Mouse (Mus musculus): ENCODE data around the gene Xpc.

Xpc gene

DNA sequence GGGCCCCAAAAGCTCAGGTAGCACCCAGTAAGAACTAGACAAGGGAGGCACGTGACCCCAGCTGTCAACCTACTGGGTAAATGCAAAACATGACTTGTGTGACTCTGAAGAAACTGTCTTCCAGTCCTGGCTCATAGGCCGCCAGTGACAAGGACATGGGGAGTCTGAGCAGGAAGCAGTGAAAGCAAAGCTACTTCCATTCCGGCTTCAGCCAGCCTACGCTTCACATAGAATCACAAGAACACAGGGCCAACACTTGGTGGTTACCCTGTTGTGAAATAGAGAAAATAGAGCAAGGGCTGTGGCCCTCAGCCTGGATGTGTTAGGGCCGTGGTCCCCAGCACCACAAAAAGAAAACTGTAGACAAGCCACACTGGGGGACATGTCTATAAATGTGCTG lies 7.1 kb upstream of the Xpc start:
- DNase-seq = no peak

DNA sequence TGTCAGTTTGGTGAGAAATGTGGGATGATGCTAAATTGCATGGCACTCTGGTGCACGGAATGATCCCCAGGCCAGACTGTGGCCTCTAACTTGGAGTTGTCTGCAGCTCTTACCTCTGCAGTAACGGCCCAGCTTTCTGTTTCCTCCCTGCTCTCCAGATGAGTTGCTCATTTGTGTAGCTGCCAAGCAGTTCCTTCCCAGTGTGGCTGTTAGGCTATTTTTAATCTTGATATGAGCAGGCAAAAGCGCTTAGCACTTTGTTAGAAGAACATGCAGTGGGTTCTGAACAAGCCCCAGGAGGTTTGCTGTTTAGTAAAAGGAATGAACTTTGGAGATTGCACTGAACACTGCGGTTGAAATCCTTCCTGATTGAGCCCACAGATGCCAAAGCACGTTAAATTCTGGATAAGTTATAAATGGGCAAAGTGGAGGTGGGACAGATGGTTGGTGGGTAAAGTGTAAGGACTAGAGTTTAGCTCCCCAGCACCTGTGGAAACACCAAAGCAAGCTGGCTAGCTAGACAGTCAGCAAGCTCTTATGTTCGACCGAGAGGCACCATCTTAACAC lies 2.8 kb upstream of the Xpc start:
- no peak for DNase-seq

DNA sequence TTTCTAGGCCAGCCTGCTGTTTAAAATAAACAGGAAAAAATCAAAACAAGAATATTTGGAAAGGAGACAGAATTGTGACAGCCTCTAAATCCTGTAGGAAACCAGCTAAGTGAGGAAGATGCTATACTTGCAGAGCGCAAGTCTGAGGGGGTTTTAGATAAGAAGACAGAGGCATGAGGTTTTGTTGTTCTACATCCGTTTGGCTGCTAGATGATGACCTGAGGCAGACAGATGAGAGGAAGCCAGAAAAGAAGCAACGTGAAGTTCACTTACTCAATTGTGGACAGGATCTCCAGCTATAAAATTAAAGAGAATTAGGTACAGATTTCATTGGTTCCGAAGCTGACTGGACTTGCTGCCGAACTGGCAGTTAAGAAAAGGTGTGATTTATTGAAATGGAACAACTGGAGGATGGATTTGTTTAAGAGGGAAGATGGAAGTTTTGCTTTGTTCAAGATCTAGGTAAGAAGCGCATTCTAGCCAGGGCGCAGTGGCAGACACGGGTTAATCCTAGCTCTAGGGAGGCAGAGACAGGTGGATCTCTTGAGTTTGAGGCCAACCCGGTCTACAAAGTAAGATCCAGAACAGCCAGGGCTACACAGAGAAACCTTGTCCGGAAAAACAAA lies 838 bp downstream of the Xpc start:
- no peak for DNase-seq

DNA sequence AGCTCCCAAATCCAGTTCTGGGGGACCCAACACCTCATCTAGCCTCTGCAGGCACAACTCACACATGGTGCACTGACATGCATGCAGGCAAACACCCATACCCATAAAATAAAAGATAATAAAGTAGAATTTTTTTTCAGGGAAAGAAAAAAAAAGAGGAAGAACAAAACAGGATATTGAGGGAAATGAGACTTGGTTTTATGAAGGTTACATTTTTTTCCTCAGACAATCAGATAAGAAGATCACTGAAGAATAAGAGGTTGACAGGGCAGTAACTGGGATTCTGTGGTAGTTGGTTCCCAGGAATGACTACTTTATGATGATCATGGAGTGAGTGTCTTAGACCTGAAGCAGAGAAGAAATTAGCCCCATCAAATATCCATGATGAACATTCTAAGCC lies 1.6 kb downstream of the Xpc start:
- DNase-seq = no peak

DNA sequence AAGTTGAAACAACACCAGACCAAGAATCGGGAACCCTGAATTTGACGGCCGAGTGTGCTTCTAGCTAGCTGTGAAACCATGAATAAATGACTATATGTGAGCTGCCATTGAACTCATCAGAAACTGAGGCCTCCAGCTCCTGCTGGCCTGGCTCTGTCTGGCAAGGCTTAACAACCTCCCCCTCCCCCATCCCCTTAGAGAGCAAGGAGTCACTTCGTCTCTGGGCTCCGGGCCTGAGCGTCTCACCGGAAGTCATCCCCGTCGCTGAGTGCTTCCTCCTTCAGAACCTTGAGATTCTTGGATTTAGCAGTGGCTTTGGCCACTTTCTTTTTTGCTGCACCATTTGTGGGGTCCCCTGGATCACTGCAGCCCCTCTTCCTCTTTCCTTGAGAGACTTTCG lies 5.5 kb downstream of the Xpc start:
- no peak for DNase-seq

DNA sequence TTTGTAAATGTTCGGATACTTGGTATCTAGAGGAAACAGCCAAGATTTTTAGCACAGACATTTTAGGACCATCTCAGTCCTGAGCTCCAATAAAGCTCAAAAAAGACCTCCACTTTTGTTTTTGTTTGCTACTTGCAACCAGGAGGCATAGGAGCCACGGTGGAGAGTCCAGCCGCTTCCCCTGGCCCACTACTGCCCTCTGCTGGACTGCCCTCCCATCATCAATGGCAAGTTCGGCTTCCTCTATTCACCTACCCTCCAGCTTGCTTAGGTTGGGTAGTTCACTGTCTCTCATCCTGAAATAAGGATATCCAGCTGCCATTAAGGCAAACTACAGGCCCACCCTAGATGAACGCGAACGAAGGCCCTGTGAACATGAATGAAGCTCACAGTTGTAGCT lies 6.4 kb downstream of the Xpc start:
- peak; percentile 64 for DNase-seq

DNA sequence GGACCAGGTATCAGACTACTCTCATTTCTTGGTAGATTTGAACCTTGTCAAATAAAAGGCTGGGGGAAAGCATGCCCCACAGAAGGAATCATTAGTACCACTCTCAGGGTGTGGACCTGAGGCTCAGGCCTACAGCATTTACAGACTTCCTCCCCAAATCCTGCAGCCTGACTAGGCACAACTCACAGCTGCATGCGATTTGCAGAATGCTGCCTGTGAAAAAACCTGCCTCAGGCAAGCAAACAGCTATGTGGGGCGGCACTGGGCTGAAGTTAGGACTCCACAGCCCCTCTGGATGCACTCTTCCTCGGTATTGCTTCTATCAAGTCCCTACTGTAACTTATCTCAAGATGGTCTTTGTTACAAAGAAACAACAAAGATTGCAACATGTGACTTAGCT lies 7.6 kb downstream of the Xpc start:
- no peak for DNase-seq

DNA sequence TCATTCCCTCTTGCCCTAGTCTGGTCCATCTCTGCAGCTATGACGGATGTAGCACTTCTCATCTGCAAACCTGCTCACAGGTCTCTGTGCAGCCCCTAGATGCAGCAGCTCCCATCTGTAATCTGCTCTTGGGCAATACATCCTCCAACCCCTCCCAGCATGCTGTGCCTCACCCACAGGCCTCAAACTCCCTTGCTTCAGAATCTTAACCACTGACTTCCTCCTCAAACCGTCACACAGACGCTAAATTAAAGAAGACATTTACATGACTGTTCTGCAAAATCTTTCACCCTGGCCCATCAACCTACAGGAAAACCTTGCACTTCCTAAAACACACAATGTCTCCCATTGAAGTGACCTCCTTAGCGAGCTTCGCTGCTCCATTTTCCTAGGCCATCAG lies 9.7 kb downstream of the Xpc start:
- no peak for DNase-seq

DNA sequence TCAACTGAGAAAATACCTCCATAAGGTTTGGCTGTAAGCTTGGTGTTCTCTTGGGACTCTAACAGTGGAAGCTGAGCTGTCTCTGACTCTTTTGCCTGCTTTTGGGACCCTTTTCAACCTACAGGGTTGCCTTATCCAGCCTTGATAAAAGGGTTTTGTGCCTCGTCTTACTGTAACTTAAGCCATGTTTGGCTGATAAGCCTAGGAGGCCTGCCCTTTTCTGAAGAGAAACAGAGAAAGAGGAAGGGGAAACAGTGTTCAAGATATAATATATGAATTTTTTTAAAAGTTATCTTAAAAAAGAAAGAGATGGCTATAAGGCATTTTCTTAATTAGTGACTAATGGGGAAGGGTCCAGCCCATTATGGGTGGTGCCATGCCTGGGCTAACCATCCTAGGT lies 12.4 kb downstream of the Xpc start:
- DNase-seq = no peak

DNA sequence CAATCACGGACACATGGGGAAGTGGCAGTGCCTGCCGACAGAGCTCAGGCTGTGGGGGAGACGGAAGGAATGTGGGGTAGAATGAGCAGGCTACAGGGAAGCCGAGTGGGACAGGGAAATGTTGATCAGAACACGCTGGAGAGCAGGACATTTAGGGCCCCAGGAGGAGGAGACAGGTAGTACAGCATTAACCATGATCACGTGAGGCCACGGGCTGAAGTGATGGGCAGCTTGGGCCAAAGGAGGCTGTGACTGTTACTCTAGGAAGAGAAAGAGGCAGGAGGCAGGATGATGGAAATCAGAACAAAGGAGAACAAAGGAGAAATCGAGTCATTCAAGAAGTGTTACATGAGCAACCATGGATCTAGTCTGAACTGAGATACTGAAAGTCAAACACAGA lies 21.2 kb downstream of the Xpc start:
- DNase-seq = no peak

DNA sequence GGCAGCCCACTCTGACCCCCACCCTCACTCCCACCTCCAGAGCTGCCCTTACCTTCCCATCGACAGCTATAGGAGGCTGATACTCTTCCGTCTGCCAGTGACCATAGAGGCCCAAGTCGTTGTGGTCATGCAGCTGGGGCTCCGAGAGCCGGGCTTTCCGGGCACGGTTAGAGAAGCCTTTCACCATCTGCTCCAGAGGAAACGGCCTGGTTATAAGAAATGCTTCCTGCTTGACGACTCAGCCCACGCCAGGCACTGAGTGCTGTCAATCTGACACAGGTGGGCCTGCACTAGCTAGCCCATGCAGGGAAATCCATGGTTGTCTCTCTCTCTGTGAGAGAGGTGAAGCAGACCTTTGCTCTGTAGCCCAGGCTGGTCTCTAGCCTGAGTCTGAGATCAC lies 22.6 kb downstream of the Xpc start:
- DNase-seq = no peak

DNA sequence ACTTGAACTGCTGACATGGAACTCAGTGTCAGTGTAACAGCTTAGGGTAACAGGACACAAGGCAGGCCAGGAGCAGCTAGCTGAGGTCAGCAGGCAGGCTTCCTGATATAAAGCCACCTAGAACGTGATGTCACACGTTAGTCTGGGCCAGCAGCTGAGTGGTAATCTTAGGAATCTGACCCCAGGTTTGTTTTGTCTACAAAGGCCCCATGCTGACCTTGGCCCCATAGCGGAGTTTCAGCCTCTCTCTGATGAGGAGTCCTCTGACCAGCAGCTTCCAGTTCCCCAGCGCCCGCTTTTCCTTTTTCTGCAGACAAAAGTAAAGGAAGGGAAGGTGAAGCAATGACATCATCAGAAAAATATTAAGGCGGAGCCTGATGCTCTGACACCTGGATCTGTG lies 24.7 kb downstream of the Xpc start:
- DNase-seq = no peak

DNA sequence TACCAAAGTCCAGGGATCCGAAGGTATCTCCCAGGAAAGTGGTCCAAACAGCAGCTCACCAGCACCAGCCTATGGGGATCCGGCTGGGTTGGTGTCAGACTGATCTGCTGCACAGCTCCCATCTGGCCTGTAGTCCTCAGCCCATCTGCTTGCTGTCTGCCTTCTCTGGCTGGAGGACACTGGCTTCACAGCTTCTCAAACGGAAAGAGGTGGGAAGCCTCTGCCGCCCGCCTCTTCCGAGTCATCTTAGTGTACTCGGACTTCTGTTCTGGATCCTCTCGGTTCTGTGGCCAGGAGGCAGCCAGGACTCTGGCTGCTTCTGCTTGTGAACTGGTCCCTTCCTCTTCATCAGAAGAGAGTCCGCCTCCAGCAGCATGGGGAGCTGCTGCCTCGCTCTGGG lies 25.8 kb downstream of the Xpc start:
- DNase-seq = no peak

DNA sequence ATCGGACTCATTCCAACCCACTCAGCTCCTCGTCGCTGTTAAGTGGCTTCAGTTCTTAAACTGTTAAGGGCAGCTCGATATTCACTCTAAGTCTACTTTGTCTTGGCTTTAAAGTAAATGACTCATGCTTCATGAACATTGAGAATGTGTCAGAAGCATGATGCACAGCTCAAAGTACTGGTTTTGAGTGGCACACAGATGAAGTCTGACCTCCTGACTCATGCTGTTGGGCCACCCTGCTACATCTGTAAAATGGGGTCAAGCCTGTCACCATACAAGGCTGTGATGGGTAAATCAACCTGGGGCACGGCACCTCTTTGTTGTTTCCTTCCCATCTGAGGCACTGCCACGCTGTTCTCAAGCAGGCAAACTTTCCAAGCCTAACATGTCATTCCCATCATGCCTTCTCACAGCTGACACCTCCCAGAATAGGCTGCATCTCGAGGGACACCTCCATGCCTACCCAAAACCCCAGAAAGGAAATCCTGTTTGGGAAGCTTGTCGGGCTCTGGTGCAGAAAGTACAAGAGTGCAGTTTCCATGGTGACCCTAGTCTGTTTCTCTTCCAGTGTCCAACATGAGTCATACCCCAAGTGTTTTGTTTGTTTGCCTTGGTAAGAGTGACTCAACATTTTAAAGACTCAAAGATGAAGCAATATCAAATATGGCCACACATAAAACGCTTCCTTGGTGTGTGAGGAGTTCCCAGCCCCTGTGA lies 27.0 kb downstream of the Xpc start:
- DNase-seq = no peak

DNA sequence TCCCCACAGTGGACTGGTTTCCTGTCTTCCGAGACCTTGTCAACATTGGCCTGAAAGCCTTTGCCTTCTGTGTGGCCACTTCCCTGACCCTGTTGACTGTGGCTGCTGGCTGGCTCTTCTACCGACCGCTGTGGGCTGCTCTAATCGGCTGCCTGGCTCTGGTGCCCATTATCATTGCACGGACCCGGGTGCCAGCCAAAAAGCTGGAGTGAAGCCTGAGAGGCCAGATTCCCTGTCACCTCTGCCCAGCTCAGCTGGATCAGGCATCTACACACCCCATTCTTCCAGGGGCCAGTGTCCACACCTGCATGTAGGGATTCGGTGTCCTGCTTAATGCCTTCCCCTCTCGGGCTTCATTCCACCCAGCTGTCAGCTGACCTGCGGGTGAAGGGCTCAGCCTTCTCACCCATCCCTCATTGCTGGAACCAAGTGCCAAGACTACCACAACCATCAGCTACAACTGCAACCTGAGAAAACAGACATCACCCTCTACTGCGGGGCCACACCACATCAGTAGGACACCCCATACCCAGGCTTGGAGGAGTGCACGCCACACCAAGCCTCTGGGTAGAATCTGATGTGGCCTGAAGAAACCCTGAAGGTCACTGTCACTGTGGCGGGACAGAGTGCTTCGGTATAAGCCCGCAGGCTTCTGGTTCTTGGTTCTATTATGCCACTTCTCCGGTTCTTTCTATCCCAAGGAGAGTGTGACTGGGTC lies 28.8 kb downstream of the Xpc start:
- no peak for DNase-seq

DNA sequence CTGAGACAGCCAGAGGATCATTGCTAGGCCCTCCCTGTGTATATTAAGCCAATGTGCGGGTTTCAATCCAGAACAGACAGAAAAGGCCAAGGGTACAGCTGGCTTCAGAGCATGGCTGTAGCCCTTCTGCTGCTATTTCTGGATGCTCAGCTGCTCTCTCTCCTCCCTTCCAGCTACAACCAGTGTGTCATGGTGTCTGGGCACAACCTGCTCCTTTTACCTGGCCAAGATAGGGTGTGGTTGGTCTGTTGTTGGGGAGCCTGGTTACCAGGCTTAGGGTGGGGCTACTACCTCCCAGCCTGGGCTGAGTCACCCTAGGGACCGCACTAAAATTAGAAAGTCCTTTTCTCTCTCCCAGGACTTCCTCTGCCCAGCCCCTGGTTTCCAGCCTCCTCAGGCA lies 32.3 kb downstream of the Xpc start:
- no peak for DNase-seq

DNA sequence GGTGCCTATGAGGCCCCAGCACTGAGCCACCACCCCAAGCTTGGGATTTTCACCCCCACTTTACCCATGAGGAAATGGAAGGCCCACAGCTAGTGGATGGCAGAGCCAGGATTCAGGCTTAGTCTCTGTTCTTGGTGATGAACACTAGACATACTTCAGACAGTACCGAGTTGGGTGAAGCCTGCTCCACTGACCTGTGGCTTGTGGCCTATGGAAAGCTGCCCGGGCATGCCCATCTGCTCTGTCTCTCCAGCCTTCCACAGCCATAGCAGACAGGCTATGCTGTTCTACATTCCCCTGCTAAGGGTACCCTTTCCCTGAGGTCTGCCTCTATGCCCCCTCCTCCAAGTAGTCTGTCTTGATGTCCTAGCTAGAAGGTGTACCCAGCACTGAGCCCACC lies 39.1 kb downstream of the Xpc start:
- no peak for DNase-seq

DNA sequence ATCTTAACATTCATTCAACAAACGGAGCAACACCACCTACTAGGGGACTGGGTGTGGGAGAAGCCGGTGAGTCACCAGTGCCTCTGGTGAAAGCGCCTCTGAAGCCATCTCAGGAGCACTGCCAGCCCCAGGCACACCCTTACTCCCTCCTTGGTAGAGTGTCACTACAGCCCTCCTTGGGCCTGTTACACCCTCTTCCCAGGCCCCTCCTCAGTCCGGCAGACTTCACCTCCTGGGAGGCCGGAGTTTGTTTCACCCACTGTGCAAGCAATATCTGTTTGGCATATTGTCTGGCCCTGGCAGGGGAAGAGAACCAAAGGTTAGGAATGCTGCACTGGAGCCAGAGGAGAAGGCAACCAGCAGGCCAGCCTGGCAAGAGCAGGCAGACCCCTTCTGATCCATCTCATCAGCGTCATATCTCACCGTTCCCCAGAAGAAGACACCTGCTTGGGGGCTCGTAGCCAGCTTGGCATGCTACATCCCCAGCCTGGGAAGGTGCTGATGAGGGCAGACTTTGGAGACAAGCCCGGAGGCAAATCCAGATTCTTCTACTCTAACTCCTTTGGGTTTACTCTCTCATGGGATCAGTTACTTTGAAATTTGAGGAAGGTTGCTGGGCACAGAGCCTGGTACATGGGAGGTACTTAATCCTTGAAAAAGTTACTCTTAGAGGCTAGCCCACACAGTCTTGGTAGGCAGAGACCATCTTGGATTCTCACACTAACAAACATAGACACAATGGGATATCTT lies 41.1 kb downstream of the Xpc start:
- DNase-seq = no peak

DNA sequence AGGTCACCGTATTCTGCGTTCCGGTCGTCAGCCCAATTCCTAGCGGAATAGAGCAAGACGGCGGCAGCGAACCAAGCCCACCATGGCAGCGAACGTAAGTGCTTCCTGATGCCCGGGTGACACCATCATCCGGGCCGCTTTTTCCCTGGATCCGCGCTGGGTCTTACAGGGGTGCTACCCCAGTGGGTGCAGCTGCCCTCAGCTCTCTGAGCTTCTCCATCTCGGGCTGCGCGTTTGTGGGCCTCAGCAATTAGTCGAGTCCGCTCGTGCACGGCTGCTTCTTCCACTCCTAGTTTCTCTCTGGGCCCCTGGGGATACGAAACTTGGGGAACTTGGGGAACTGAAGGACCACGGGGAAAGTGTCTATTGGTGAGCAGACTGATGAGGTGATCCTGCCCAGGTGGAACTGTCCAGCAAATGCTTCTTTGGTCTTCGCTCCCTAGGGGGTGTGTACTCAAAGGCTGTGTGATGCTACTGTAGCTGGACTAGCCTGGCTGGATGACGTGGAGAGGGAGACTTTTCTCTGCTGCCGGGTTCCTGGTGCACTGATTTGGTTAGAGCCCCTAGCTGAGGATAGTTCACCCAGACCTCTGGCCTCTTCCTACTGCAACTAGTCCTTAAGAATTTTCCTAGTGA lies 41.8 kb downstream of the Xpc start:
- DNase-seq = no peak

DNA sequence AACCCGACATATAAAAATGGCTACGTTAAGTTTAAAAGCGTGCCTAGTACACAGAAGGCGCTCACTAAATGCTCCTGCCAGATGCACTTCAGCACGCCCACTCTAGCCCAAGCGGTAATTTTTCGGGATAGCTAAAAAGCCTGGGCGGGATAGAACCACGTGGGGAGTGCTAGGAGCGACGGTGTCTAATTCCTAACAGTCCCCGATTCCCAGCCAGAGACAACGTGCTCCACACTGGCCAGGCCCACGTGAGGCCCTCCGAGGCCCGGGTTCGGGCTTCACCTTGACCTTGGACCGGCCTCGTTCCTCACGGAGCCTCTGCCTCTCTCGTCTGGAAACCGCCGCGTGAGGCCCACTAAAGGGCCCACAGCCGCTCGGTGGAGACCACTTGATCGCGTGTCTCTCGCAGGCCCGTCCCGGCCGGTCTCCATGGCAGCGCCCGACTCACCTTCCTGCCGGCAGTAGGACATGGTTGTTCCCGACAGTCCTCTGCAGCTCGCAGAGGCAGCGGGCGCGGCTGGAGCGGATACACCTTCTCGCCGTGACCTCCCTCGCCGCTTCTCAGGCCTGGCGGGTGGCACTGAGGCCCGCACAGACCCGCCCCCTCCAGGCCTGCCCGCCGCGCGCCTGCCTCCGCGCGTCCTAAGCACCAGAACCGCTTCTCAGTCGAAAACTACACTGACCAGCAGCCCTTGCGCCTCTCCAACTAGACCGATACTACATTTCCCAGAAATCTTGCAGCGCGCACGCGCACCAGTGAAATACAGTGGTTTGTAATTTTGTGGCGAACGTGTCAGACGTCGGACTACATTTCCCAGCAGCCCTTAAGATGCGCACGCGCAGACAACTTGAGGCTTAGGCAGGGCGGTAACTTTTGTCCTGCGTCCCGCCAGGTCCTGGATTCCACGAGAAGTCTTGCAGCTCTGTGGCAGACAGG lies 42.6 kb downstream of the Xpc start, which contains the start of the genes Chchd4 and Tmem43:
Gene Chchd4, minus strand, starts transcription at position 679 of the 937 bp plus-strand sequence.
Gene Tmem43, plus strand, starts transcription at position 836 of the 937 bp plus-strand sequence.
- peak; percentile 100 for DNase-seq

DNA sequence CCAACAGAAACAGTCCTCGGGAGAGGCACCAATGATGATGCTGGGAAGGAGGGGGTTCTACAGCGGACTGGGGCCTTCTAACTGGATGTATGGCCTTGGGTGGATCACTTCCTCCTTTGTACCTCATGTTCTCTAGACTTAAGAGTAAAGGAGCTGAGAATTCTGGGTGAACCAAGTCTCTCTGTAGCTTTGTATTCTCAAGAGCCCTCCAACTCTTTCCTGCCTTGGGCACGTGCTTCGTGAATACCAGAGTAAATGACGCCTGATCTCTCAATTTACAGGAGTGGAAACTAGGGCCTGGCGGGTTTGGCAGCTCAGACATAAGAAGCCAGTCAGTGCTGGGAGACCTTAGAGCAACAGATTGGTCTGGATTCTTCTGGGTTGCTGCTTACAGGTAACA lies 43.4 kb downstream of the Xpc start:
- peak; percentile 5 for DNase-seq
